Mouse (Mus musculus): ENCODE measurements at regions not wholly inside any gene's neighbourhood (a gene's known extent, or its start where the extent isn't known, plus 50 kb on each side); places are given as distances from the start of the nearest gene placed in this dataset.

DNA sequence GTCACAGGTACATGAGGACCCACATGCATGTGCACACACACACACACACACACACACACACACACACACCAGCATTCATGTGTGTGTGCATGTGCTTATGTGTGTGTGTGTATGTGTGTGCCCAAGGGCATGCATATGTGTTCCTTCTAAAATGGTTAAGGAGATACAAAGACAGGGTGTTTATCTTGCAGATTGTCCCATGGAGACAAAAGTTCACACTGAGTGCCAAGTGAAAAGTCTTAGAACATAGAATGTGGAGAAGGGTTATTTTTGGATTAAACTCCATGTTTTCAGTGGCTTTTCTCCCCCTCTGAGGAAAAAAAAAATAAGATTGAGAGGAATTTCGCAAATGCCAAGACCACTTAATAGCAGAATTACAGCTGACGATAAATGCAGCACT is 609.9 kb downstream of the Lmo4 start:
- H3K79me2 ChIP-seq (ENCODE audit: control insufficient read depth, insufficient read depth, low read length, poor library complexity): no peaks in the 10 kb centered on the region
- no peaks in the 10 kb centered on the region for H3K27me3 ChIP-seq (ENCODE audit: control insufficient read depth in 1 of 2, insufficient read depth in 2 of 2, low read length in 2 of 2)
- no peak overlapping the region for H3K4me3 ChIP-seq (ENCODE audit: control insufficient read depth in 1 of 2, insufficient read depth in 1 of 2, low read depth in 2 of 2, low read length in 2 of 2)
- no peaks in the 10 kb centered on the region for H3K36me3 ChIP-seq (ENCODE audit: control insufficient read depth in 1 of 2, insufficient read depth in 2 of 2, low read length in 2 of 2)
- H3K4me1 ChIP-seq (ENCODE audit: control insufficient read depth in 1 of 2, insufficient read depth in 2 of 2, low read length in 2 of 2): no peaks in the 10 kb centered on the region
- DNase-seq (ENCODE audit: low read depth, low spot score): no peak
- no peaks in the 10 kb centered on the region for H3K9me3 ChIP-seq (replicated peaks; ENCODE audit: insufficient read depth, low read length)
- no peak overlapping the region for H3K27ac ChIP-seq (ENCODE audit: control insufficient read depth, low read depth, low read length)
- no peak for TF ChIP-seq USF1 (IDR thresholded peaks at IDR 0.05; ENCODE audit: low read depth, low read length)
- no peak for TF ChIP-seq SMC3 (IDR thresholded peaks at IDR 0.05; ENCODE audit: low read depth, low read length)
- TF ChIP-seq TCF12 (IDR thresholded peaks at IDR 0.05; ENCODE audit: low read depth, low read length): no peak
- TF ChIP-seq MAZ (IDR thresholded peaks at IDR 0.05; ENCODE audit: low read depth, low read length): no peak
- TF ChIP-seq ETS1 (IDR thresholded peaks at IDR 0.05; ENCODE audit: low read depth, low read length): no peak
- H3K9ac ChIP-seq (ENCODE audit: control insufficient read depth, low read depth, low read length, poor library complexity, severe bottlenecking): no peak overlapping the region

- H3K9me3 ChIP-seq (replicated peaks; ENCODE audit: insufficient read depth, low read length): no peaks in the 10 kb centered on the region
- no peak overlapping the region for H3K9ac ChIP-seq (ENCODE audit: control insufficient read depth, low read depth, low read length, poor library complexity, severe bottlenecking)
- H3K36me3 ChIP-seq (ENCODE audit: control insufficient read depth in 1 of 2, insufficient read depth in 2 of 2, low read length in 2 of 2): no peaks in the 10 kb centered on the region
- no peaks in the 10 kb centered on the region for H3K27me3 ChIP-seq (ENCODE audit: control insufficient read depth in 1 of 2, insufficient read depth in 2 of 2, low read length in 2 of 2)
- no peak for DNase-seq (ENCODE audit: low read depth, low spot score)
- H3K79me2 ChIP-seq (ENCODE audit: control insufficient read depth, insufficient read depth, low read length, poor library complexity): no peaks in the 10 kb centered on the region
- no peaks in the 10 kb centered on the region for H3K4me1 ChIP-seq (ENCODE audit: control insufficient read depth in 1 of 2, insufficient read depth in 2 of 2, low read length in 2 of 2)
- H3K4me3 ChIP-seq (ENCODE audit: control insufficient read depth in 1 of 2, insufficient read depth in 1 of 2, low read depth in 2 of 2, low read length in 2 of 2): no peak overlapping the region
- TF ChIP-seq USF1 (IDR thresholded peaks at IDR 0.05; ENCODE audit: low read depth, low read length) (no peak), MEF2A (IDR thresholded peaks at IDR 0.05; ENCODE audit: extremely low read depth, insufficient replicate concordance, low read depth, low read length, poor library complexity, severe bottlenecking) (no peak), NRF1 (IDR thresholded peaks at IDR 0.05; ENCODE audit: insufficient read depth, low read depth, low read length, poor library complexity, severe bottlenecking) (no peak), HCFC1 (IDR thresholded peaks at IDR 0.05; ENCODE audit: low read depth, low read length) (no peak), TBP (IDR thresholded peaks at IDR 0.05; ENCODE audit: low read depth, low read length) (no peak), E2F4 (IDR thresholded peaks at IDR 0.05; ENCODE audit: borderline replicate concordance, low read depth, low read length) (no peak), CHD2 (IDR thresholded peaks at IDR 0.05; ENCODE audit: low read length) (no peak), SMC3 (IDR thresholded peaks at IDR 0.05; ENCODE audit: low read depth, low read length) (no peak), GATA1 (IDR thresholded peaks at IDR 0.05; ENCODE audit: low read depth, low read length) (no peak), ELF1 (IDR thresholded peaks at IDR 0.05; ENCODE audit: low read depth, low read length) (no peak), SIN3A (IDR thresholded peaks at IDR 0.05; ENCODE audit: low read length) (no peak), ETS1 (IDR thresholded peaks at IDR 0.05; ENCODE audit: low read depth, low read length) (no peak), MXI1 (IDR thresholded peaks at IDR 0.05; ENCODE audit: low read depth, low read length) (no peak), ZKSCAN1 (IDR thresholded peaks at IDR 0.05; ENCODE audit: low read depth, low read length) (no peak)
- H3K27ac ChIP-seq (ENCODE audit: control insufficient read depth, low read depth, low read length): no peak overlapping the region
These were observed 610.3 kb downstream of the Lmo4 start for GRCm38 (mm10) chr3:143594676-143595075.
